Mouse (Mus musculus) kidney, postnatal 4 days (tissue): Measurements from ENCODE around the gene Jmjd6.

Source experiments
- DNase-seq, 2 experiments: peaks; one replicate each; pipeline ENCODE4 v3.0.0; 2021; ENCODE audit warnings: mixed read lengths in 2 of 2

Gene Jmjd6

DNA sequence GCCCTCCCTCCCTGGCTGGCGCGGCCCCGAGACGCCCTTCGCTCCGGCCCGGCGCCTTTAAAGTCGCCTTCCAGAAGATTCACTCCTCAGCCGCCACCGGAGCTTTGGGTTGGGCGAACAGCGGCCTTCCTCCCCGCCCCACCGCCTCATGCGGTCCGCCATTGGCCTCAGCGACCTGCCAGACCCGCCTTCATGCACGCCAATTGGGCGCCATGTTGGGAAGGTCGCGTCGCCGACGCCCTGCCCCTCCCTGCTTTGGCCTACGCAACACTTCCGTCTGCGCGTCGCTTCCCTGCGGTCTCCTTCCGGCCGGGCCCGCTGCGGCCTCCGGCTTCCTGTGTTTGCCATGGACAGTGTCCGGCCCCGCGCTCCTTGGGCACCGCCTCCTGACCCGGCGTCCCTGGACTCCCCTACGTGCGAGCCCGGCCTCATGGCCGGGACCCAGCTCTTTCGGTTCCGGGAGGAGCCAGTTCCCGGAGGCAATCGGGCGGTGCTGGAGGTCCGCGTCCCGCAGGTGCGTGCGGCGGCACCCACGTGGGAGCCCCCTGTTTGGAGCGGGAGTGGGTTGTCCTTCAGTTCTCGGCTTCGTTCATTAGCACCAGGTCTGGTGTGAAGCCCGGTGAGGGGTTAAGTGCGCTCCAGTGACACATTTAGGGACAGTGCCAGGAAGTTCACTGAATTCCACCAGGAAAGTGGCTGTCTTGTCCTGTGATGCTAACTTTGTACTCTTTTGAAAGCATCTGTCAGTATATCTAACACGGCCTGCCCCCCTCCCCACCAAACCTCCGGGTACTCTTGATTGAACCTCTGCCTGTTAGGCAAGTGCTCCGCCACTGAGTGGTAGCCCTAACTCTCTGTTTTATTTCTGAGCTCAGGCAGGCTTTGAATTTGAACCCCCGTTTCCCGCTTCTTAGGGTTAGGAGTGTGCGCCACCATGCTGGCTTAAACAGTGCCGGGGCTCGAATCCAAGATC lies at the start of gene Jmjd6, which contains the start of gene Mettl23:
Jmjd6 (minus strand) TSS at position 189 of the 973 bp plus-strand sequence.
Mettl23 (plus strand) TSS at position 18 of the 973 bp plus-strand sequence.
- DNase-seq = peak; percentile 97 to 99

- no peak for DNase-seq
Measured at GRCm38 (mm10) chr11:116887136-116887535, 43.9 kb upstream of the Jmjd6 start.

DNA sequence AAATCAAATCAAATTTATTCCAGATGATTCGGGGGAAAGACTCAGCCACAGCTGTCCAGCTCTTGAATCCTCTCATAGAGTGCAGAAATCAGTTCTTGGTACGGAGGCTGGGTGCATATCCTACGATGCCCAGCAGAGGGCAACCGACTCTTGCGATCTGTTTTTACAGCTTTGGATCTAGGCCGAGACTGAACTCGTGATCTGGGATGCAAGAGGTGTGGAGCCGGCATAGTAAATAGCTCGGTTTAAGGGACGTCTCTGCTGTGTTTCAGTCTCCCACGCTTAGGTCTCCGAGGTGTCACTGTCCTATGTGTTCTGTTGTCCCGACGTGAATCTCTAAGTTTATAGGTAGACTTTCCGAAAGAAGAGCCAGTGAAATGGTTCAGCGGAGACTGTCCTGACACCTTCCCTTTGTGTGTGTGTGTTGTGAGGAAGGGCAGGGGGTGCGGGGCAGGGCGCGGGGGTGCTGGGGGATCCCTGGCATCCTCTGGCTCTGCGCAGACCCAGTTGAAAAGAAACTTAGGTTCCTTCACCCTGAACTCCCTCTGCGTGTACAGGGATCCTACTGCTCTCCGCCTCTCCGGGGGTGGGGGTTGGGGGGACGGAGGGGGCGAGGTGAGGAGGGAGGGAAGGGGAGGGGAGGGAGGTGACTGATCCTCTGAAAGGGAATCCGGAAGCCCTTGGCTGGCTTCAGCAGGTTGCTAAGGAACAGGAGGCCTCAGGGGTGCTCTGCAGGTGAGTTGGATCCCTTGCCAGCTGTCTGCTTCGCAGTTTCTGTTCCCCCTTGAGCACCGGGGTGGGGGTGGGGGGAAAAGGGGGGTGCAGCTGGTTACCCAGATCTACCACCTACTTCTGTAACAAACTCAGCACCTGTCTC lies 42.3 kb upstream of the Jmjd6 start:
- DNase-seq = peak; percentile 89 to 92

DNA sequence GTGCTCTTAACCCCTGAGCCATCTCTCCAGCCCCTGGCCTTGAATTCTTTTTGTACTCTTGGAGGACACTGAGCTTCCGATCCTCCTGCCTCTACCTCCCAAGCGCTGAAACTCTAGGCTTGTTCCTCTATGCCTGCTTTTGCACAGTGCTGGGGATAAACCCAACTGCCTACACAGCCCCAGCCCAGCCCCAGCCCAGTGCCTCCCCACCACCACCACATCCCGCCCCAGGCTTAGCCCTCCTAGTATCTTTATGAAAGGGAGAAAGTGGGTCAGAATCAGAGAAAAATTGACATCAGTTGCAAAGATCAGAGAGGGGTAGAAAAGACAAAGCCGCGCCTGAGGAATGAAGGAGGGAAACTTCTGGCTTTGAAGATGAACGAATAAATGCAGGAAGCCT lies 40.8 kb upstream of the Jmjd6 start:
- no peak for DNase-seq

- DNase-seq = no peak
Measured at GRCm38 (mm10) chr11:116882446-116882845, 39.2 kb upstream of the Jmjd6 start.

DNA sequence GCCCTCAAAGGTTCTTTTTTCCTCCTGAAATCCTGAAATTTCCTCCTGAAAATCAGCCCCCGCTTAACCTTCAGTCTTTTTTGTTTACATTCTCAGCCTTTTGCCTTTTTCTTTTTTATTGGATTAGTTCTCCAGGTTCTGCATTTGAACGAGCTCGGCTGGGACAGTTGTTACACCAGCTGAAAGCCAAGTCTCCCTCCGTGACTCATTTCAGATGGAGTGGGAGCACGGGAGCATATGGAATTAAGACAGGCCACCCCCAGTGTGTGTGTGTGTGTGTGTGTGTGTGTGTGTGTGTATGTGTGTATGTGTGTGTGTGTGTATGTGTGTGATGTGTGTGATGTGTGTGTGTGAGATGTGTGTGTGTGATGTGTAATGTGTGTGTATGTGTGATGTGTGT lies 38.2 kb upstream of the Jmjd6 start:
- DNase-seq = no peak

- no peak for DNase-seq
Measured at GRCm38 (mm10) chr11:116880839-116881238, 37.6 kb upstream of the Jmjd6 start.

- peak in 1 of 2 experiments; percentile 18 for DNase-seq
Measured at GRCm38 (mm10) chr11:116878454-116878853, 35.2 kb upstream of the Jmjd6 start.

- DNase-seq = no peak
Measured at GRCm38 (mm10) chr11:116873987-116874386, 30.7 kb upstream of the Jmjd6 start.

- DNase-seq = no peak
Measured at GRCm38 (mm10) chr11:116871538-116871937, 28.3 kb upstream of the Jmjd6 start.

GRCm38 (mm10) chr11:116869641-116870040 lies 26.4 kb upstream of the Jmjd6 start:
- DNase-seq = no peak

- no peak for DNase-seq
Measured at GRCm38 (mm10) chr11:116869223-116869622, 26.0 kb upstream of the Jmjd6 start.

GRCm38 (mm10) chr11:116868129-116868528 lies 24.9 kb upstream of the Jmjd6 start:
- peak in 1 of 2 experiments; percentile 22 for DNase-seq

DNA sequence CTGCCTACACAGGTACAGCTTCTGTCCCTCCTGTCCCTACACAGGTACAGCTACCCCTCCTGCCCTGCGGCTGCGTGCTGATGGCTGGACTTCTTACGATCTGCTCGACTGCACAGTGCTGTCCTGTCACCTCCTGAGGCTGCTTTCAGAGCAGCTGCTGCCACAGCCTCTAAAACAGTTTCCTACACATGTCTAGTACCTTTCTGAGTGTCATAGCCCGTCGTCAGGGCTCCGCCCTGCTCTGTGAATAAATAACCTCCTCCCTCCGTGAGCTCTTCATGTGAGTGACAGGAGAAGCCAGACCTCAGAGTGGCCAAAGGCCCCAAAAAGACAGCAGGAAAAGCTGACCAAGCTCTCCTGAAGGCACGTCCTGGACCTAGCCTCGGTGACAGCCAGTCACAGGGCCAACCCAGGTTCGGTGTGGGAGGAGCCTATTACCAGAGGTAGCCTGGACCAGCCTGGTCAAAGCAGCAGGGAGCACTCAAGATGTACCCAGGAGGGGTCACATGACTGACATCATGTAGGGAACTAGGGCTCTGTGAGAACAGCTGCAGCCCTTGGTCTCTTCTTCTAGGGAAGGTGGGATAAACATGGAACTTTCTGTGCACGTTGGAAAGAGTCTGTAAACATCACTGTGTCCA lies 22.8 kb upstream of the Jmjd6 start:
- no peak for DNase-seq

GRCm38 (mm10) chr11:116864444-116864843 lies 21.2 kb upstream of the Jmjd6 start:
- no peak for DNase-seq

GRCm38 (mm10) chr11:116857183-116857850 lies 14.1 kb upstream of the Jmjd6 start:
- no peak for DNase-seq

DNA sequence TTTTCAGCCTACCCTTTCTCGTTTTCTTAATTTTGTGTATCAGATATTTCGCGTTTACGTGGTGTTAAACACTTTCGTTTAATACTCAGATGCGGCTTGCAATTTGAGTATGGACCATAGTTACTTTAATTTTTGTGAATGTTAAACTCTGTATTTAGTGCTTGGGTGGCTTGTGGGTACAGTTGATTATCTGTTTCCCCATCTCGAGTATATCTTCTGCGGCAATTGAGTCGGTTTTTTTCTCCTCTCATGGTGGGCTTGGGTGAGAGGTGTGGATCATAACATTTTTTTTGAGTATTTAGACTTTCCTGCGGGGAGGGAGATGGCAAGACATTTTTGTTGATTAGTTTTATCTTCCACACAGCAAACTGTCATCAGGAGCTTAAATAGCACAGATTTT lies 11.0 kb upstream of the Jmjd6 start:
- DNase-seq = no peak

DNA sequence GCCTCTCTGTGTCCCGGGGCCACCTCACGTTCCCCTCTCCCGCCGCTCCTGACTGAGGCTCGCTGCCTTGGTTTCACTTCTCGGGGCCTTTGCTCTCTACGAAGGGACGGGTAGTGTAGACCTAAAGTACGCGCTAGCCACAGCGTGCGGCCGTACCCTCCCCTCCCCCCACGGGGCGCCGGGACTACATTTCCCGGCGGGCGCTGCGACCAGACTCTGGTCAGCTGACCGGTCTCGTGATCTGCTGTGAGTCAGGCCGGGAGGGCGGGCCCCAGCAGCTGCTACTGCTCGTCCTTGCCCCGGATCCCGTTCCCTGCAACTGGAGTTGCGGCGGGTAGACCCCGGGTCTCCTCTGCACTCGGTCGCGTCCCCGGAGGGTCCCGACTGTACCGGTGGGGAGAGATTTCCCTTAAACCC lies 10.3 kb upstream of the Jmjd6 start:
- DNase-seq = peak; percentile 98 to 99

GRCm38 (mm10) chr11:116852891-116853511 lies 9.8 kb upstream of the Jmjd6 start, which contains the start of gene Srsf2:
Gene Srsf2 (minus strand): TSS chr11:116853094.
- DNase-seq = peak; percentile 96 to 98

DNA sequence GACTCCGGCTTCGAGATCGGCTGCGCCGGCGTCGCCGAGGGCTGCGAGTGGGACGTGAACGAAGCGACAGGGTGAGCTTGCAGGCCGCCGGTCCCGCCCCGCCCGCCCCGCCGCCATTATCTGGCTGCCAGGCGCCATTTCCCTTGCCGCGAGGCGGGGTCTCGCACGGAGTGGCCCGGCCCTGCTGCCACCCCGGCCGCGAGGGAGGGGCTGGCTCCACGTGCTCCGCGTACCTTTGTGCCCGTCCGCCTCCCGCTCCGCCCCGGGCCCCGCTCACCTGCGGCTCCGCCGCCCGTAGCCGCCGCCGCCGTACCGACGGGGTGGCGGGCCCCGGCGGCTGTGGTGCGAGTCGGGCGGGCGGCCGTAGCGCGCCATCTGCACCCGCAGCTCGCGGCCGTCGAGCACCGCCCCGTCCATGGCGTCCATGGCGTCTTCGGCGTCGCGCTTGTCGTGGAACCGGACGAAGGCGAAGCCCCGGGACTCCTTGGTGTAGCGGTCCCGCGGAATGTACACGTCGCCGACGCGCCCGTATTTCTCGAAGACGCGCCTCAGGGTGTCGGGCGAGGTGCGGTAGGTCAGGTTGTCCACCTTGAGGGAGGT lies 9.1 kb upstream of the Jmjd6 start, which contains the start of gene Mfsd11:
Mfsd11 (plus strand) TSS at position 150 of the 600 bp plus-strand sequence.
- peak; percentile 84 to 92 for DNase-seq
